Mouse (Mus musculus): ENCODE results near the gene Gse1.

DNA sequence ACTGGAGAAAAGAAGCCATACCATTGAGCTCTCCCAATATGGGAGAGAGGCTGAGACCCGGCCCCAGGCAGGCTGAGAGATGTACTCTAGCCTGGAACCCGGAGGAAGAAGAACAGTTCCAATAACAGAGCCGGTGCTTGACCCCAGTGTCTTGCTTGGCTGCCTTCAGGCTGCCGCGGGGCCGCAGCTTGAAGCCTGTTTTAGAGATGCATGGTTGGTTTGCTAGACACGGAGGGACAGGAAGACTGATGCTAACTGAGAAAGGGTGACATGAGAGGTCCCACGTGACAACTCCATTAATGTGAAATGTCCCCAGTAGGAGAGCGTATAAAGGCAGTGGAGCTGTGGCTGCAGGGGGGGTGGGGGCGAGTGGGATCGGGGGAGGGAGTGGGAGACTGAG lies 120.7 kb downstream of the Gse1 start:
- TF ChIP-seq POLR2A (IDR thresholded peaks at IDR 0.05; ENCODE audit: low read depth, low read length) (no peak), CTCF (IDR thresholded peaks at IDR 0.05; ENCODE audit: extremely low read depth, insufficient read length, insufficient replicate concordance, low read depth, low read length) (no peak)
